Mouse (Mus musculus) heart, embryonic 15.5 days (tissue): ENCODE measurements around the gene Cd101. TPM values are rescaled to one million over a fixed set of nuclear protein-coding genes. Genes with fewer than 3 reads are reported as not detected.

ENCODE experiments used
- ATAC-seq: fragments of 200-750 bp; cut with Nextera tagmentation; replicated peaks from 2 replicates; pipeline ENCODE4 v1.8.0; 2017; ENCODE audit warnings: low read depth, moderate TSS enrichment; ENCODE audit not compliant: insufficient number of reproducible peaks, insufficient read depth, low FRiP score
- H3K27ac ChIP-seq: fragments of 300-500 bp; sonication (generic); 2 replicates; pipeline ENCODE4 v1.5.1; 2015; ENCODE audit warnings: mild to moderate bottlenecking, inconsistent platforms
- H3K27me3 ChIP-seq: fragments of 300-500 bp; sonication (generic); 2 replicates; pipeline ENCODE4 v1.6.1; 2015; ENCODE audit warnings: inconsistent platforms
- H3K36me3 ChIP-seq: fragments of 300-500 bp; sonication (generic); 2 replicates; pipeline ENCODE4 v1.6.1; 2015; ENCODE audit warnings: mild to moderate bottlenecking, inconsistent platforms
- H3K4me1 ChIP-seq: fragments of 300-500 bp; sonication (generic); replicated peaks from 2 replicates; pipeline ENCODE4 v1.6.1; 2015; ENCODE audit warnings: inconsistent platforms
- H3K4me2 ChIP-seq: fragments of 300-500 bp; sonication (generic); 2 replicates; pipeline ENCODE4 v1.6.1; 2015; ENCODE audit warnings: inconsistent platforms, mild to moderate bottlenecking, moderate library complexity
- H3K4me3 ChIP-seq: fragments of 300-500 bp; sonication (generic); 2 replicates; pipeline ENCODE4 v1.5.1; 2015; ENCODE audit warnings: mild to moderate bottlenecking, inconsistent platforms
- H3K9ac ChIP-seq: fragments of 300-500 bp; sonication (generic); 2 replicates; pipeline ENCODE4 v1.6.1; 2015; ENCODE audit warnings: mild to moderate bottlenecking, inconsistent platforms
- H3K9me3 ChIP-seq: fragments of 300-500 bp; sonication (generic); replicated peaks from 2 replicates; pipeline ENCODE4 v1.6.1; 2016; ENCODE audit warnings: inconsistent platforms
- WGBS: fragments of 180-500 bp; shearing (Covaris S2); methylation state at CpG from one replicate; pipeline ENCODE4 v1.1.7; 2015; ENCODE audit warnings: mixed read lengths; 5-methylcytosine and 5-hydroxymethylcytosine counted together
- polyA plus RNA-seq: library from polyadenylated mRNA; unstranded; fragments of >200 nt; fragmentation: Nextera tagmentation; extraction: Ambion mirVana; gene quantifications from 2 replicates; pipeline ENCODE4 v1.2.1, GENCODE M21; 2015

The Cd101 gene
- polyA plus RNA-seq, 1 experiment from 2014 or later, result 0.33 TPM

DNA sequence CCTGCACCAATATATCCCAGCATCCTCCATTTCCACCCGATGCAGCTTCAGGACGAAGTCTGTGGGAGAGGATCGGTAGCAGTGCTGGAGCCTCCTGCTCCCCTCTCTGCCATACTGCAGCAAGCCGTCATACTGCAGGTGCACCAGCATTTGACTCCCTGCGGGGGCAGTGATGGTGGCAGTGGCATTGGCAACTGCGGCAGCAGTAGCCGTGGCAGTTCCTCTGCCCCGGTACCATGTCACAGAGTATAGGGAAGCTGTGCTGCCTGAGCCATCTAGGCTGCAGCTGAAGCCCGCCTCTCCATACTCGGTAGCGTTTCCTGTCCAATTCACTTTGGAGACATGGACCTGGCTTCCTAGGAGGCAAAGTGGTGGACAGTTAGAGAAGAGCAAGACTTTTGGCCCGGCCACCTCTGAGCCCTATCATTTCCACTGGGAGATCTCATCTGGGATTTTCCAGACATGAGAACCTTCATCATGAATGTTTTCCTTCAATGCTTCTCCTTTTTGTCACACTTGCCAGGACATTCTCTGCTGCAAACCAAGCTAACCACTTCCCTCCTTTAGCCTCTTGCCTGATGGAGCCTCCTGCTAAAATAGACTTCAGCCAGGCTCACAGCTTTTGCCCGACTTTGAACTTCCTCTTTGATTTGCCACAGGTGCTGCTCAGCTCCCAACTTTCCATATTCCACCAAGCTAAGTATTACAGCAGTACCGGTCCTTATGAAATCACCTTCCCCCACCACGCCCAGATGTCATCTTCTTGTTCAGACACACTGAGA lies 25.6 kb downstream of the Cd101 start:
- Histone ChIP-seq H3K27me3 (no peaks in the 10 kb centered on the region), H3K4me1 (peaks cover 14% of the 10 kb centered on the region), H3K9ac (no peak overlapping the region), H3K9me3 (no peaks in the 10 kb centered on the region), H3K27ac (no peak overlapping the region), H3K4me3 (no peak overlapping the region), H3K36me3 (no peaks in the 10 kb centered on the region), H3K4me2 (no peak overlapping the region)
- ATAC-seq, result no peak
- WGBS, result 76% methylated on average over 15 of the region's 15 CpGs

DNA sequence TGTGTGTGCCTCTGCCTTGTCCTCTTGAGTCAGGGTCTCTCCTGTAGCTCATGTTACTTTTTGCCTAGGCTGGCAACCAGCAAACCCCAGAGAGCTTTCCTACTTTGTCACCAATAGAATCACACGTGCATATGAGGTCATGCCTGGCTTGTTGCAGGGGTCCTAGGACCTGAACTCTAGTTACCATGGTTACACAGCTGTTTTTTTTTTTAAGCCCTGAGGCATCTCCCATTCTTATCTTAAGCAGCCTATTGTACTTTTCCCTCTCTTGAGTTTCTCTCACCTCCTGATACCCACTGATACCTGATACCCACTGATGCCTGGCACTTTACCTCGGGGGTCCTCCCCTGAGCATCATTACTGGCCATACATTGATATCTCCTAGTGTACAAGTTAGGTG lies 29.6 kb downstream of the Cd101 start:
- 24% methylated on average over 2 of the region's 2 CpGs for WGBS
- H3K27ac ChIP-seq, result no peak overlapping the region
- H3K9ac ChIP-seq, result no peak overlapping the region
- H3K27me3 ChIP-seq, result no peaks in the 10 kb centered on the region
- H3K9me3 ChIP-seq, result no peaks in the 10 kb centered on the region
- H3K4me1 ChIP-seq, result peaks cover 22% of the 10 kb centered on the region
- H3K4me2 ChIP-seq, result no peak overlapping the region
- no peak overlapping the region for H3K4me3 ChIP-seq
- ATAC-seq, result no peak
- H3K36me3 ChIP-seq, result no peaks in the 10 kb centered on the region

DNA sequence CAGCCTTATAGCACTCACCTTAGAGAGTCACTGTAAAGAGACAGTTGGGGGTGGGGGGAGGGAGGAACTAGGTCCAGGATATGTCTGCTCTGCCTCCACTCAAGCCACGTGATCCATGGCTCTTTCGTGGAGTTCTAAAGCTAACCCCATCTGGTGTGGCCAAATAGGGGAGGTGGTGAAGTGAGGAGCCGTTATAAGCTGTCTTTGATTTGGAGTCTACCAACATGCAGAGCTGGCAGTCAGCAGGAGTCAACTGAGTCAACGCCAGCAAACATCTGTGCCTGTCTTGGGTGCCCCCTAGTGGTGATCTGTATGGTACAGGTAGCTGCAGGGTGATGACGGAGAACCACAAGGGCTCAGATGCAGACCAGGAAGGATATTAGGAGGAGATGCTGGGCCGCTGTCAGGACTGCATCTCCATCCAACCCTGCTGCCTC lies 30.4 kb downstream of the Cd101 start:
- H3K4me2 ChIP-seq, result no peak overlapping the region
- H3K9me3 ChIP-seq, result no peaks in the 10 kb centered on the region
- 0 out of 2 replicates have a peak overlapping the region, but pooled peaks have one; percentile 19 for H3K27ac ChIP-seq
- H3K4me1 ChIP-seq, result peaks cover 29% of the 10 kb centered on the region
- no peaks in the 10 kb centered on the region for H3K36me3 ChIP-seq
- no peak overlapping the region for H3K9ac ChIP-seq
- ATAC-seq, result peak; percentile 27
- 19% methylated on average over 6 of the region's 6 CpGs for WGBS
- H3K4me3 ChIP-seq, result no peak overlapping the region
- H3K27me3 ChIP-seq, result no peaks in the 10 kb centered on the region

DNA sequence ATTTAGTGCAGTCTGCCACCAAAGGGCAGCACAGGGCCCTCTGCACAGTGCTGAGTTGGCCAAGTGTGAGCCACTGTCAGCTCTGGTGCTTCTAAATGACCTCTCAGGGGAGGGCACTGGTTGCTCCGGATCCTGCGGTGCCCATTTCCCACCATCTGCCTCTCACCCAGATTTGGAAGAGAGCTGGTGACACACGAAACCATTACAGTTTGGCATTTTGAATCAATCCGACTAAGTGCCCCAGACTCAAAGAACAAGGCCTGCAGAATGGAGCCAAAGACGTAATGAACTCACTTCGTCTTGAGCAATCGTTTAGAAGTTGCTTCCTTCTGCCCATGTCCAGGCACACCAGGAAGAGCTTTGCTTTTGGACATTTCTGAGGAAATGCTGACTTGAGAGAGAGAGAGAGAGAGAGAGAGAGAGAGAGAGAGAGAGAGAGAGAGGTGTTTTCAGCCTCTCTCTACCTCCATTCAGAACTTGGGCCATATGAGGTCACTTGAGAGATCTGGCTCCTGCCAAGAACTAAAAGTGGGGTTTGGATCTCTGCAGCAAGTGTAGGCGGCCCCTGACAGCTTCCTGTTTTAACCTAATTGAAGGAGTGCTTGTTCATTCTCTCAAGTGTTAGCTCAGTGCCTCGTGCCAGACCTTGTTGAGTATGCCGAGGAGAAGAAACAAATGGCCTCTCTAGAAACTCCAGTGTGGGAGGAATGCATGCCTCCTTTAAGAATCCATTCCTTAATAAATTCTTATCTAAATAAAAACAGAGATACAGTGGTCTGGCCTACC lies 31.4 kb downstream of the Cd101 start:
- WGBS, result 55% methylated on average over 10 of the region's 10 CpGs
- H3K9ac ChIP-seq, result no peak overlapping the region
- peak overlapping the region; percentile 19 for H3K27ac ChIP-seq
- H3K4me2 ChIP-seq, result 0 out of 2 replicates have a peak overlapping the region, but pooled peaks have one; percentile 1
- H3K4me3 ChIP-seq, result no peak overlapping the region
- 0 out of 2 replicates have a peak, but pooled peaks have one; percentile 36 for ATAC-seq
- no peaks in the 10 kb centered on the region for H3K27me3 ChIP-seq
- H3K4me1 ChIP-seq, result peaks cover 36% of the 10 kb centered on the region
- no peaks in the 10 kb centered on the region for H3K9me3 ChIP-seq
- H3K36me3 ChIP-seq, result no peaks in the 10 kb centered on the region

DNA sequence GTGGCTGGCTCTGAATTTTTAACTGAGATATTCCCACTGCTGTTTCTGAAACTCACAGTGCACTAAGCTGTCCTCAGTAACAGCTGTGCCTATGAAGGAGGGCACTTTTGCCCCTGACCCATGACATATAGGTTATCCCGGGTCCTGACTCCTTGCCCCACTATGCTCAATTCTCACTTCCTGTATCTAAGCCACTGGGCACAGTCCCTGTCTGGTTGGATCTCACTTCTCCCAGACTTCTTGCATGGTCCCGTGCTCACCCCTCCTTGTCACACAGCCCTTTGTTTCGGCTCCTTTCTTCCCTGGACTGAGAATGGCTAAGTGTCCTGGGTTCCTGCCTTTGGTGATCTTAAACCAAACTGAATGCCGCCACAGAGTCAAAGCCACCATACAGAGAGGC lies 35.1 kb downstream of the Cd101 start:
- H3K9ac ChIP-seq, result no peak overlapping the region
- no peaks in the 10 kb centered on the region for H3K27me3 ChIP-seq
- no peaks in the 10 kb centered on the region for H3K9me3 ChIP-seq
- no peak overlapping the region for H3K27ac ChIP-seq
- ATAC-seq, result no peak
- H3K4me3 ChIP-seq, result no peak overlapping the region
- peaks cover 36% of the 10 kb centered on the region for H3K4me1 ChIP-seq
- no peak overlapping the region for H3K4me2 ChIP-seq
- H3K36me3 ChIP-seq, result no peaks in the 10 kb centered on the region
- WGBS, result 79% methylated on average over 4 of the region's 4 CpGs

DNA sequence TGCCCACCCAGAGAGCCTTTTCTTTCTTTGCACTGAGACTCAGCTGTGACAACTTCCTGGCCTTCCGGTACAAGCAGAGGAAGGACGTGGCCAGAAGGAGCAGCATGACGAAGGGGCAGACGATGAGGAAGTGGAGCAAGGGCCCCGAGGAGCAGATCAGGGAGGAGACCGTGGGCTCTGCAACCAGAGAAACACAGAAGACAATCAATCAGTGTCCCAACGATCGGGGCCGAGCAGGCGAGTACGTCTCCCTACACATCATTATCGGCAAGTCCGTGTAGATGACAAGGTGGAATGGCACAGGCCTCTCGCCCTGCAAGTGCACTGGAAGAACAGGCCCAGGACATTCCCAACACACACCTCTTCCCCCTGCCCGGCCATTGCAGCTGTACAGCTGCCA lies 35.6 kb downstream of the Cd101 start:
- Histone ChIP-seq H3K27me3 (no peaks in the 10 kb centered on the region), H3K9ac (no peak overlapping the region), H3K4me2 (peak overlapping the region; percentile 5; the same call in 1 of the 2 replicates), H3K36me3 (no peaks in the 10 kb centered on the region), H3K9me3 (no peaks in the 10 kb centered on the region), H3K27ac (peak overlapping the region; percentile 45), H3K4me3 (no peak overlapping the region), H3K4me1 (peaks cover 31% of the 10 kb centered on the region)
- no peak for ATAC-seq
- 32% methylated on average over 15 of the region's 15 CpGs for WGBS

DNA sequence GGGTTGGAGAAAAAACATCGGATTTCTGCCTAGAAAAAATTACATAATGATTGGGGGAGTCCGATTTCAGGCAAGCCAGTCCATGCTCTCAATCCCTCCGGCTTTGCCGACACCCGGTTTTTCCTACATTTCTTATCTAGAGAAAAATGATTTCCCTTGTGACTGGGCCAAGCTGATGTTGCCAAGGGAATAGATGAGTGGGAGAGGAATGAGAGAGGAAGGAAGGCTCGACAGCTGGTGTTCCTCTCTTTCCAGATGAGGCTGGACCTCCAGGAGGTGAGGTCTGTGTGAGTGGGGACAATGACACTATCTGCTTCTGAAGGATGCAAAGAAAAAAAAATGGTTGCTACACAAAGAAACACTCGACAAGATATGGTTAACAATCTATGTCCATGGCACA lies 36.2 kb downstream of the Cd101 start:
- no peak overlapping the region for H3K4me2 ChIP-seq
- no peak overlapping the region for H3K4me3 ChIP-seq
- H3K9me3 ChIP-seq, result no peaks in the 10 kb centered on the region
- no peak for ATAC-seq
- H3K36me3 ChIP-seq, result no peaks in the 10 kb centered on the region
- H3K27me3 ChIP-seq, result no peaks in the 10 kb centered on the region
- H3K9ac ChIP-seq, result no peak overlapping the region
- 47% methylated on average over 7 of the region's 7 CpGs for WGBS
- peaks cover 26% of the 10 kb centered on the region for H3K4me1 ChIP-seq
- H3K27ac ChIP-seq, result peak overlapping the region; percentile 45

DNA sequence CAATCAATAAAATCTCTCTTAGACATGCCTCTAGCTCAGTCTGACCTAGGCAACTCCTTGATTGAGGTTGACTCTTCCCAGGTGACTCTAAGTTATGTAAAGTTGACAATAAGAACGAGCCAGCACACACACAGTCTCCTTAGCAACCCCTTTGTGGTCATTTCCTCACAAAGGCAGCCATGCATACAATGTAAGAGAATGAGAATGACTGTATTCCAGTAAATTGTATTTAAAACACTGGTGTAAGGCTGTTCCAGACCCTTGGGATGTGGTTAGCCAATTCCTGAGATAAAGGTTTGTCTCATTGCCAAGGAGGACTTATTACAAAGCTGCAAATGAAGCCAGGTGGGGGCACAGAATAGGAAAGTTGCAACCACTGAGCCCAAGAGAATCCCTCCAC lies 39.1 kb downstream of the Cd101 start:
- WGBS, result 60% methylated on average over 1 of the region's 1 CpGs
- ATAC-seq, result no peak
- Histone ChIP-seq H3K27ac (no peak overlapping the region), H3K36me3 (no peaks in the 10 kb centered on the region), H3K4me3 (no peak overlapping the region), H3K27me3 (no peaks in the 10 kb centered on the region), H3K9me3 (no peaks in the 10 kb centered on the region), H3K9ac (no peak overlapping the region), H3K4me2 (no peak overlapping the region), H3K4me1 (peaks cover 14% of the 10 kb centered on the region)

DNA sequence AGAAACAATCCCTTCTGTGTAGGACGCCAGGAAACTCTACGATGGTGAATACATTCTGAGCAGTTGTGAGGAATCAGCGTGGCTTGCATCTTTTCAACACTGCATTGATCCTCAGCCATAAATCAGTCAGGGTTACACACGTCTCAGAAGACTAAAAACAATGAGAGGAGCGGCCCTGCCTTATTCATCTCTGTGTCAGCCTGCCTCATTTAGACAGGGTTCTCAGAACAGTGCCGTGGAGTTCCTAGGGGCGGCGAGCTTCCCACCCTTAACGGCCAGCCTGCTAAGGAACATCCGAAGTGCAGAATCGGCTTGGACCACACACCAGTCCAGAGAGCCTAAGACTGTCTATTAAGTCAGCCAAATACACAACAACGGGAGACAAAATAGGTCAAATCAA lies 39.9 kb downstream of the Cd101 start:
- no peaks in the 10 kb centered on the region for H3K9me3 ChIP-seq
- no peak overlapping the region for H3K9ac ChIP-seq
- no peak overlapping the region for H3K4me2 ChIP-seq
- H3K36me3 ChIP-seq, result no peaks in the 10 kb centered on the region
- H3K27me3 ChIP-seq, result no peaks in the 10 kb centered on the region
- H3K4me1 ChIP-seq, result peaks cover 18% of the 10 kb centered on the region
- no peak overlapping the region for H3K27ac ChIP-seq
- H3K4me3 ChIP-seq, result no peak overlapping the region
- WGBS, result 66% methylated on average over 12 of the region's 12 CpGs
- no peak for ATAC-seq

DNA sequence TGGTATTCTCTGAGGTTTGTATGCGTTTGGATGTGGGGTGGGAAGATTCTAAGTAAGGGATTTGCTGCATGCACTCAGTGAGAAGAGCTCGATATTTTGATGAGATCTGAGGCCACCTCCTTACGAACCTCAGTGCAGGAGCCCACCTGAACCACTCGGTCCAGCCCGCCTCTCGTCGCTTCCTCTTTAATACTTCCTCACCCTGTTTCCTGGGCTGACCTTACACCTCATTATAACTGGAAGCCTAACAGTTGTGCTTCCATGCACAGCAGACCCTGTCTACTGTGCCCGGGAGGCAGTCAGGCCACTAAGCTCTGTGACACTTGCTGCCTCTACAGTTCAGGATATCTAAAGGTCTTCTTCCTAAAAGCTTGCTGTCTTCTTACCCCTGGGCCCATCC lies 50.1 kb downstream of the Cd101 start:
- Histone ChIP-seq H3K27ac (no peak overlapping the region), H3K27me3 (no peaks in the 10 kb centered on the region), H3K4me1 (no peaks in the 10 kb centered on the region), H3K9ac (no peak overlapping the region), H3K36me3 (no peaks in the 10 kb centered on the region), H3K4me2 (no peak overlapping the region), H3K4me3 (no peak overlapping the region), H3K9me3 (no peaks in the 10 kb centered on the region)
- WGBS, result 66% methylated on average over 8 of the region's 8 CpGs
- ATAC-seq, result no peak

DNA sequence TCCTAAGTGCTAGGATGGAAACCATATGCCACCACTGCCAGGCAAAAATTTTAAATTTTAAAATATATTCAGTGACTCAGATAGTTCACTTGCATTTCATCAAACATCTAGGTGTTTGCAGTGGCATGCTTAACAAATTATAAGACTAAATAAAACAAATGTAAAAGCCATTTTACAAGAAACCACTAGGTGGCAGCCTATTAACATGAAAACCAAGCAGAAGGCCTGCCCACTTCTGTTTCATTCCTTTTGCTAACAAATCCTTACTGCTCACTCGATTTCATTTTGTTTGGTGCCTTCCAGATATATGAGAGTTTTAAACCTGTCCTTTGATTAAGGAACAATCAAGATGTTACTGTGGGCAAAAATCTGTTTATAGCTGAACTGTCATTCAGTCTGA lies 55.5 kb downstream of the Cd101 start:
- Histone ChIP-seq H3K9ac (no peak overlapping the region), H3K9me3 (no peaks in the 10 kb centered on the region), H3K4me2 (no peak overlapping the region), H3K27ac (no peak overlapping the region), H3K4me1 (peaks cover 6% of the 10 kb centered on the region), H3K36me3 (no peaks in the 10 kb centered on the region), H3K4me3 (no peak overlapping the region), H3K27me3 (no peaks in the 10 kb centered on the region)
- no peak for ATAC-seq
- WGBS, result 6% methylated on average over 1 of the region's 1 CpGs
